20 mouse cellular contexts compared by ENCODE assay signal in genomic region chr4:81928581-81929244, GRCm38 (mm10).
A peak's percentile ranks its signal among the peaks of the same experiment; 100 is the strongest.
DNase-seq lines count a peak whose midpoint lies in the region; ATAC-seq and TF ChIP-seq lines count a peak whose summit lies in the region.
"Had no signal": no experiment of that assay in that cellular context is flagged by ENCODE, and none has a peak within 500 bp of the region (broad histone marks: within the 10 kb centered on the region; RNA-seq: fewer than 3 reads in every experiment).

No protein-coding gene starts in this region.

- H3K36me3 ChIP-seq in lung, embryonic 15.5 days, result no peaks in the 10 kb centered on the region
- H3K36me3 ChIP-seq in CH12.LX (replicated peaks in 1 of 2; ENCODE audit: control insufficient read depth in 1 of 2, insufficient read depth in 1 of 2, low read length in 1 of 2), result no peaks in the 10 kb centered on the region
- H3K36me3 ChIP-seq: limb, embryonic 15.5 days; stomach, embryonic 15.5 days had no signal

- WGBS in lung, embryonic 15.5 days, result 21% methylated on average over 9 of the region's 9 CpGs

- in situ Hi-C loops in CH12.LX (cut with MboI; ENCODE audit: low pct_ligation_motif_present, low pct_unique_long_range_greater_than_20kb, low sequenced_read_pairs), result no loop called here

- TF ChIP-seq POLR2A in CH12.LX (IDR thresholded peaks at IDR 0.05; ENCODE audit: low read depth, low read length), result no peak

- dilution Hi-C loops in CH12.LX (cut with MboI; ENCODE audit: extremely low pct_ligation_motif_present, extremely low pct_unique_long_range_greater_than_20kb, low sequenced_read_pairs), result no loop called here

- no peaks in the 10 kb centered on the region for H3K27me3 ChIP-seq in lung, embryonic 15.5 days
- no peaks in the 10 kb centered on the region for H3K27me3 ChIP-seq in CH12.LX (replicated peaks)
- H3K27me3 ChIP-seq: limb, embryonic 15.5 days; Patski; stomach, embryonic 15.5 days had no signal

- no peak for TF ChIP-seq CTCF in CH12.LX (conservative IDR thresholded peaks at IDR 0.05 in 1 of 2, IDR thresholded peaks at IDR 0.05 in 1 of 2; ENCODE audit: low read depth in 2 of 2, low read length in 2 of 2)

- peaks cover 24% of the 10 kb centered on the region for H3K4me1 ChIP-seq in lung, embryonic 15.5 days
- peaks cover 17 to 40% of the 10 kb centered on the region in 2 experiments for H3K4me1 ChIP-seq in CH12.LX (ENCODE audit: control insufficient read depth in 1 of 2, insufficient read depth in 2 of 2)
- H3K4me1 ChIP-seq: stomach, embryonic 15.5 days had no signal

- H3K9me3 ChIP-seq in lung, embryonic 15.5 days, result no peaks in the 10 kb centered on the region
- no peaks in the 10 kb centered on the region for H3K9me3 ChIP-seq in CH12.LX (replicated peaks; ENCODE audit: low read length)
- H3K9me3 ChIP-seq: limb, embryonic 15.5 days; stomach, embryonic 15.5 days had no signal

- DNase-seq in embryo, embryonic 10 days (ENCODE audit: low spot score), result peak; percentile 16
- DNase-seq in embryo, embryonic 10.5 days (ENCODE audit: low spot score), result no peak
- DNase-seq in lung, postnatal 14 days, result no peak
- DNase-seq in CH12.LX (ENCODE audit: extremely low read depth), result peak; percentile 62
- peak; percentile 6 for DNase-seq in lung, postnatal 36 days
- no peak for DNase-seq in thymus, postnatal 4 days
- DNase-seq in ovary, postnatal 36 days (ENCODE audit: low spot score), result no peak
- DNase-seq: adrenal gland, postnatal 36 days; cerebellum, adult 8-10 months; forebrain, postnatal 0 days; layer of hippocampus, postnatal 36 days; thymus, postnatal 14 days had no signal

- H3K4me3 ChIP-seq in lung, embryonic 15.5 days, result no peak overlapping the region
- H3K4me3 ChIP-seq in CH12.LX (replicated peaks in 1 of 3; ENCODE audit: low read depth in 2 of 3, low read length in 2 of 3, poor library complexity in 1 of 3), result no peak overlapping the region
- H3K4me3 ChIP-seq: limb, embryonic 15.5 days; stomach, embryonic 15.5 days had no signal

- H3K4me2 ChIP-seq in lung, embryonic 15.5 days, result peak overlapping the region; percentile 4; the same call in 1 of the 2 replicates
- H3K4me2 ChIP-seq in CH12.LX (ENCODE audit: insufficient read depth, low read depth, poor library complexity, severe bottlenecking), result peak overlapping the region; percentile 83
- H3K4me2 ChIP-seq: hindbrain, embryonic 14.5 days; limb, embryonic 15.5 days; stomach, embryonic 15.5 days had no signal

- H3K27ac ChIP-seq in lung, embryonic 15.5 days, result peak overlapping the region; percentile 53
- no peak overlapping the region; the same call in 1 of the 2 replicates for H3K27ac ChIP-seq in CH12.LX (ENCODE audit: insufficient read depth, low read depth)
- H3K27ac ChIP-seq: hindbrain, embryonic 14.5 days; kidney, postnatal 0 days; limb, embryonic 15.5 days; stomach, embryonic 15.5 days had no signal

- H3K9ac ChIP-seq in lung, embryonic 15.5 days, result no peak overlapping the region
- H3K9ac ChIP-seq in CH12.LX (ENCODE audit: insufficient read depth, low read depth), result no peak overlapping the region
- H3K9ac ChIP-seq: forebrain, postnatal 0 days; hindbrain, embryonic 14.5 days; limb, embryonic 15.5 days; stomach, embryonic 15.5 days had no signal

- peak; percentile 70 for ATAC-seq in lung, embryonic 15.5 days (ENCODE audit: borderline replicate concordance, extremely low read depth, low FRiP score, low TSS enrichment)
- ATAC-seq: activated CD4-positive, CD25-positive, alpha-beta regulatory T cell, adult 4 months; forebrain, postnatal 0 days; intestine, embryonic 16.5 days; Patski had no signal

- H3K79me2 ChIP-seq in CH12.LX (replicated peaks; ENCODE audit: control insufficient read depth, extremely low read depth, insufficient read depth, poor library complexity, severe bottlenecking), result no peaks in the 10 kb centered on the region

- TF ChIP-seq EP300 in CH12.LX (IDR thresholded peaks at IDR 0.05; ENCODE audit: low read length), result peak; percentile 76

- no peak; the same call in none of the 2 replicates for TF ChIP-seq RAD21 in CH12.LX (IDR thresholded peaks at IDR 0.05; ENCODE audit: low read depth, low read length)

TF ChIP-seq in CH12.LX, 34 proteins besides CTCF, POLR2A, EP300 and RAD21:
- TF ChIP-seq MAZ (IDR thresholded peaks at IDR 0.05; ENCODE audit: low read depth, low read length) (0 out of 2 replicates have a peak, but pooled peaks have one; percentile 39), MAFK (IDR thresholded peaks at IDR 0.05; ENCODE audit: insufficient replicate concordance, low read length) (peak; percentile 63; the same call in 1 of the 2 replicates), POLR2AphosphoS2 (IDR thresholded peaks at IDR 0.05; ENCODE audit: low read depth, low read length) (no peak), IRF4 (IDR thresholded peaks at IDR 0.05; ENCODE audit: low read depth, low read length) (peak; percentile 92), JUND (conservative IDR thresholded peaks at IDR 0.05; ENCODE audit: low read depth, low read length) (peak; percentile 94), GABPA (IDR thresholded peaks at IDR 0.05; ENCODE audit: insufficient replicate concordance, low read depth, low read length) (no peak), RCOR1 (conservative IDR thresholded peaks at IDR 0.05; ENCODE audit: low read depth, low read length) (peak; percentile 60; the same call in 1 of the 2 replicates), CHD1 (IDR thresholded peaks at IDR 0.05; ENCODE audit: low read depth, low read length) (peak; percentile 71; the same call in 1 of the 2 replicates), ZKSCAN1 (IDR thresholded peaks at IDR 0.05; ENCODE audit: borderline replicate concordance, low read depth, low read length) (no peak), ZNF384 (IDR thresholded peaks at IDR 0.05; ENCODE audit: low read depth, low read length) (0 out of 2 replicates have a peak, but pooled peaks have one; percentile 7), MEF2A (IDR thresholded peaks at IDR 0.05; ENCODE audit: borderline replicate concordance, low read depth, low read length) (peak; percentile 57; the same call in 1 of the 2 replicates), KAT2A (IDR thresholded peaks at IDR 0.05; ENCODE audit: insufficient replicate concordance, low read length) (0 out of 2 replicates have a peak, but pooled peaks have one; percentile 13), ETS1 (conservative IDR thresholded peaks at IDR 0.05; ENCODE audit: low read depth, low read length) (peak; percentile 40; the same call in 1 of the 2 replicates), CHD2 (IDR thresholded peaks at IDR 0.05; ENCODE audit: low read length) (peak; percentile 67), BHLHE40 (IDR thresholded peaks at IDR 0.05; ENCODE audit: low read depth, low read length) (peak; percentile 60), JUN (IDR thresholded peaks at IDR 0.05; ENCODE audit: insufficient read depth, low read depth, low read length) (peak; percentile 79), NRF1 (IDR thresholded peaks at IDR 0.05; ENCODE audit: low read depth, low read length) (no peak), MYC (IDR thresholded peaks at IDR 0.05; ENCODE audit: low read depth, low read length) (peak; percentile 11; the same call in 1 of the 2 replicates)

Comparison
In these comparisons a context has a peak if more than half of its experiments do, and no peak if none do; other contexts are left out.
1. DNase-seq: peak in embryo, embryonic 10 days (single experiment), CH12.LX (single experiment) and lung, postnatal 36 days (single experiment); none in embryo, embryonic 10.5 days (single experiment), lung, postnatal 14 days (single experiment), thymus, postnatal 4 days (single experiment) and ovary, postnatal 36 days (single experiment).